Mouse (Mus musculus) midbrain, postnatal 0 days (tissue): ENCODE data around the gene Taar7e. TPM values are rescaled to one million over a fixed set of nuclear protein-coding genes. Genes with fewer than 3 reads are reported as not detected.

Source experiments
- ATAC-seq: fragments of 200-750 bp; cut with Nextera tagmentation; 2 replicates; pipeline ENCODE4 v1.8.0; 2017; ENCODE audit warnings: moderate number of reproducible peaks, mild to moderate bottlenecking, moderate TSS enrichment, moderate library complexity; ENCODE audit not compliant: low FRiP score
- DNase-seq: peaks from one replicate; pipeline ENCODE4 v3.0.0-alpha.2; 2015; ENCODE audit warnings: low spot score
- H3K27ac ChIP-seq: fragments of 300-500 bp; sonication (generic); 2 replicates; pipeline ENCODE4 v1.5.1; 2014; ENCODE audit warnings: low read depth, mild to moderate bottlenecking, low read length, mixed read lengths
- H3K27me3 ChIP-seq: fragments of 300-500 bp; sonication (generic); 2 replicates; pipeline ENCODE4 v1.6.1; 2014; ENCODE audit warnings: low read length, control low read depth, mixed read lengths; ENCODE audit not compliant: insufficient read depth
- H3K36me3 ChIP-seq: fragments of 300-500 bp; sonication (generic); 2 replicates; pipeline ENCODE4 v1.6.1; 2014; ENCODE audit warnings: low read length, control low read depth, mixed read lengths; ENCODE audit not compliant: insufficient read depth
- H3K4me1 ChIP-seq: fragments of 300-500 bp; sonication (generic); 2 replicates; pipeline ENCODE4 v1.6.1; 2014; ENCODE audit warnings: mild to moderate bottlenecking, control low read depth, antibody characterized with exemption, low read length, mixed read lengths; ENCODE audit not compliant: insufficient read depth
- H3K4me2 ChIP-seq: fragments of 300-500 bp; sonication (generic); 2 replicates; pipeline ENCODE4 v1.6.1; 2014; ENCODE audit warnings: low read depth, mild to moderate bottlenecking, low read length, mixed read lengths; ENCODE audit not compliant: poor library complexity, severe bottlenecking
- H3K4me3 ChIP-seq: fragments of 300-500 bp; sonication (generic); 2 replicates; pipeline ENCODE4 v1.5.1; 2014; ENCODE audit warnings: low read depth, mild to moderate bottlenecking, low read length, moderate library complexity
- H3K9ac ChIP-seq: fragments of 300-500 bp; sonication (generic); replicated peaks from 2 replicates; pipeline ENCODE4 v1.6.1; 2014; ENCODE audit warnings: mild to moderate bottlenecking, low read length, moderate library complexity, mixed read lengths; ENCODE audit not compliant: poor library complexity, severe bottlenecking
- H3K9me3 ChIP-seq: fragments of 300-500 bp; sonication (generic); 2 replicates; pipeline ENCODE4 v1.6.1; 2016; ENCODE audit warnings: low read length, control low read depth
- CTCF ChIP-seq: IDR thresholded peaks from 2 replicates; pipeline ENCODE4 v1.5.1; 2016; ENCODE audit warnings: antibody characterized with exemption, mild to moderate bottlenecking
- WGBS: fragments of 180-500 bp; shearing (Covaris S2); extraction: QIAGEN DNeasy Blood & Tissue Kit; methylation state at CpG from one replicate; pipeline ENCODE4 v1.1.7; 2014; 5-methylcytosine and 5-hydroxymethylcytosine counted together
- polyA plus RNA-seq: library from polyadenylated mRNA; unstranded; fragments of >200 nt; fragmentation: Nextera tagmentation; extraction: Ambion mirVana; gene quantifications from 2 replicates; pipeline ENCODE4 v1.2.1, GENCODE M21; 2015
- total RNA-seq: library from RNA; depleted of rRNA; stranded (reverse); fragments of >200 nt; gene quantifications from 2 replicates; pipeline ENCODE4 v1.2.3, GENCODE M21; 2014; rRNA removed

Gene Taar7e
- not detected in 2 replicates for total RNA-seq
- not detected in 2 replicates for polyA plus RNA-seq

DNA sequence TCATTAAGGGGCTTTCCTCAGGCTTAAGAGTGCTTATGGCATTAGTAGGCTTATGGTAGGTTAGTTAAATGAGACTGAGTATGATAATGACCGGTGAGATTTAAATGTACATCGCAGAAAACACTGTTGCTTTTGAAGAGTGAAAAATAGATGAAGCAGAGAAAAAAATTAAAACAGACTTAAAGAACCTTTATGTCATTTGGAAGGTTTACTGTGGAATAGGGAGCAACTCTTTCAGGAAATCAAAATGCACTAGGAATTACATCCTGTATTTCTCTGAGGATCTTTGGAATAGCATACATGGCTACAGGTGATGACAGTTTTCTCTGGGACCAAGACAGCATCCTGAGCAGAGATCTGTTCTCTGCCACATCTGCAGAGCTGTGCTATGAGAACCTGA, at the start of gene Taar7e:
TSS of gene Taar7e (plus strand) at position 301 of the 400 bp plus-strand sequence.
- TF ChIP-seq CTCF: no peak
- no peaks in the 10 kb centered on the region for H3K27me3 ChIP-seq
- DNase-seq (no peak), ATAC-seq (no peak)
- no peaks in the 10 kb centered on the region for H3K9me3 ChIP-seq
- H3K9ac ChIP-seq: no peak within 1 kb of the TSS
- WGBS: 78% methylated on average over 2 of the region's 2 CpGs
- no peaks in the 10 kb centered on the region for H3K4me1 ChIP-seq
- no peaks in the 10 kb centered on the region for H3K36me3 ChIP-seq
- H3K4me2 ChIP-seq: no peak within 1 kb of the TSS
- no peak within 1 kb of the TSS for H3K27ac ChIP-seq
- H3K4me3 ChIP-seq: no peak within 1 kb of the TSS

DNA sequence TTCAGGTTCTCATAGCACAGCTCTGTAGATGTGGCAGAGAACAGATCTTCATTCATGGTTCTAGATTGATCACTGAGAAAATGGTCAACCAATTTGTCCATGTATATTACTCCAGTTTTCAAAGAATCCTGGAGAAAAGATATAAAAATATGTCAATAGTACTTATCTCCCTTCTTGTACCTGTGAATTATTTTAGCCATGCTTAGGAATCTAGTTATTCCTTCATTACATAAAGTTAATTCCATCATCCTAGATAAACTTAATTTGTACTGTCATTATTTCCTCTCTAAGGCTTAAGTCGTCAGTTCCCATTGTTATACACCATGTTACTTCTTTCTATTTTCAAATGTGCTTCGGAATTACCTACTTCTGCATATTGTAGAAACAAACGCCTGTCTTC, 44.0 kb upstream of the Taar7e start, which contains the start of gene Taar7a:
TSS of gene Taar7a (minus strand) at position 101 of the 400 bp plus-strand sequence.
- Histone ChIP-seq H3K36me3 (no peaks in the 10 kb centered on the region), H3K4me2 (no peak within 1 kb of the TSS), H3K9ac (no peak within 1 kb of the TSS), H3K9me3 (no peaks in the 10 kb centered on the region), H3K4me3 (no peak within 1 kb of the TSS), H3K27ac (no peak within 1 kb of the TSS), H3K4me1 (no peaks in the 10 kb centered on the region), H3K27me3 (no peaks in the 10 kb centered on the region)
- TF ChIP-seq CTCF: no peak
- ATAC-seq (no peak), DNase-seq (no peak)
- 66% methylated on average over 3 of the region's 3 CpGs for WGBS

DNA sequence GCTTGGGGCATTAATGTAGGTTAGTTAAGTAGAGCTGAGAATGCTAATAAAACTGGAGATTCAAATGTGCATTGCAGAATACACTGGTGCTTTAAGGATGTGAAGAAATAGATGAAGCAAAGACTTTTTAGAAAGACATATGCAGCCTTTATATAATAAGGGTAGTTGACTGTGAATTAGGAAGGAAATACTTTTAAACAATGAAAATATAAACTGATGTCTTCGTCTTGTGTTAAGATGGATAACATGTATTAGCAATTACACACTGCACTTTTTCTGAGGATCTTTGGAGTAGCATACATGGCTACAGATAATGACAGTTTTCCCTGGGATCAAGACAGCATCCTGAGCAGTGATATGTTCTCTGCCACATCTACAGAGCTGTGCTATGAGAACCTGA, 37.8 kb upstream of the Taar7e start, which contains the start of gene Taar7b:
TSS of gene Taar7b (plus strand) at position 301 of the 400 bp plus-strand sequence.
- no peak within 1 kb of the TSS for H3K9ac ChIP-seq
- no peak for ATAC-seq
- TF ChIP-seq CTCF: no peak
- WGBS: 78% methylated on average over 1 of the region's 1 CpGs
- no peaks in the 10 kb centered on the region for H3K4me1 ChIP-seq
- H3K36me3 ChIP-seq: no peaks in the 10 kb centered on the region
- no peak within 1 kb of the TSS for H3K4me2 ChIP-seq
- H3K27me3 ChIP-seq: no peaks in the 10 kb centered on the region
- no peak for DNase-seq
- H3K27ac ChIP-seq: no peak within 1 kb of the TSS
- no peak within 1 kb of the TSS for H3K4me3 ChIP-seq
- no peaks in the 10 kb centered on the region for H3K9me3 ChIP-seq

DNA sequence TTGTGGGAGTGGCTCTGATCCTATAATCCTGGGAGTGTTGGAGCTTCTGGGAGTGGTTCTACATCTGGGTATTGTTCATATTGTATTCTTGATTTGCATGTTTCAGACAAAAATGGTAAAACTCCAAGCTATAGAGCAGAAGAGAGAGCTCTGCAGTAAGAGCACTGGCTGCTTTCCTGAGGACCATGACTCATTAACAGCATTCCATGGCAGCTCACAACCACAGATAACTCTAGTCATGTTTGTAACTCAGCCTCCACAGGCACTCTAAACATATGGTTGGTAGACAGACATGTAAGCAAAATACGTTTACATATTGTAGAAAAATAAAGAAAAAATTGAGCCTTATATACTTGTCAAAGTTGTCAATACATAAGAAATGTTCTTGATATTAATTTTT, 31.0 kb upstream of the Taar7e start:
- DNase-seq: no peak
- H3K9me3 ChIP-seq: no peaks in the 10 kb centered on the region
- H3K9ac ChIP-seq: no peak overlapping the region
- no peak overlapping the region for H3K27ac ChIP-seq
- no peaks in the 10 kb centered on the region for H3K27me3 ChIP-seq
- no peak for ATAC-seq
- TF ChIP-seq CTCF: no peak
- H3K36me3 ChIP-seq: no peaks in the 10 kb centered on the region
- WGBS: 76% methylated on average over 1 of the region's 1 CpGs
- H3K4me1 ChIP-seq: no peaks in the 10 kb centered on the region
- no peak overlapping the region for H3K4me2 ChIP-seq
- no peak overlapping the region for H3K4me3 ChIP-seq

DNA sequence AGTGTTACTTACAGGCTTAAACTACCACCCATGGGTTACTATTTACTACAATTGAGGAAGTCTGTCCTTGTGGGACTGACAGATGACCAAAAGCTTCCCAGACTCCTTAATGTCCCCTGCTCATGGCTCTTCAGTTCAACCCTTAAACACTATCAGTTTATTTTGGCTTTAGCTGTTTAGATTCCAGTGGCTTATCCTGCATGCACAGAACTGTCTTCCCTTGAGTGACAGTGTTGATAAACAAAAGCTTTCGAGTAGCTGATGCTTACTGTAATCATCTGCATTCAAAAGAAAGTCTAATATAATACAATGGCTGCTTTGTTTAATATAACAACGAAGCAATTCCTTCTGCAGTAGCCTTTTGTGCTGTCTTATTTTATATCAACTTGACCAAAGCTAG, 30.4 kb upstream of the Taar7e start:
- no peak overlapping the region for H3K4me3 ChIP-seq
- ATAC-seq (no peak), DNase-seq (no peak)
- no peaks in the 10 kb centered on the region for H3K4me1 ChIP-seq
- no peaks in the 10 kb centered on the region for H3K27me3 ChIP-seq
- no peak overlapping the region for H3K4me2 ChIP-seq
- H3K9me3 ChIP-seq: no peaks in the 10 kb centered on the region
- H3K36me3 ChIP-seq: no peaks in the 10 kb centered on the region
- H3K27ac ChIP-seq: no peak overlapping the region
- no peak for TF ChIP-seq CTCF
- WGBS: 55% methylated on average over 2 of the region's 2 CpGs
- no peak overlapping the region for H3K9ac ChIP-seq

DNA sequence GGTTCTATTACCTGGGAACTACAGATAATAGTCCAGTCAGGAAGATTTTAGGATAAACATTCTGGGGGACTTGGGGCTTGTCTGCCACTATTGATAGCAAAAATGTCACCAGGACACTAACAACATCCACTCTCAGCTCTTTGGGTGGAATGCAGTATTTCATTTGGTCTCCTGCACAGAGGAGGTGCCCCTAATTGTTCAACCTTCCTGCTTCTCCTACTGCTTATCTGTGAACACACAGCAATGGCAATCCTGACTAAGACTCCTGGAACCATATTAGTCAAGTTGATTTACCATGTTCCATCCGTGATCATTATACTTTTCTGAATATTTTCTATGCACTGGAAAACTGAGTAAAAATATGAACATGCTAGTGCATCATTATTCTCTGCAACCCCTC, 29.3 kb upstream of the Taar7e start:
- DNase-seq: no peak
- no peaks in the 10 kb centered on the region for H3K27me3 ChIP-seq
- H3K9me3 ChIP-seq: no peaks in the 10 kb centered on the region
- no peak overlapping the region for H3K9ac ChIP-seq
- 94% methylated on average over 1 of the region's 1 CpGs for WGBS
- no peak overlapping the region for H3K4me3 ChIP-seq
- H3K27ac ChIP-seq: no peak overlapping the region
- no peak overlapping the region for H3K4me2 ChIP-seq
- no peaks in the 10 kb centered on the region for H3K4me1 ChIP-seq
- ATAC-seq: no peak
- no peaks in the 10 kb centered on the region for H3K36me3 ChIP-seq
- no peak for TF ChIP-seq CTCF
